Mouse (Mus musculus) liver, embryonic 14.5 days (tissue): ENCODE measurements around the gene Dcun1d3. TPM values are rescaled to one million over a fixed set of nuclear protein-coding genes. Genes with fewer than 3 reads are reported as not detected.

ENCODE experiments used
- ATAC-seq: fragments of 200-750 bp; cut with Nextera tagmentation; 2 replicates; pipeline ENCODE4 v1.8.0; 2017; ENCODE audit warnings: moderate number of reproducible peaks, mild to moderate bottlenecking, moderate library complexity; ENCODE audit not compliant: insufficient read depth
- DNase-seq, 3 experiments: peaks; one replicate each; pipeline ENCODE4 v3.0.0-alpha.2; 2012 to 2013; ENCODE audit warnings: low read depth in 3 of 3, low spot score in 3 of 3
- H3K27ac ChIP-seq: fragments of 300-500 bp; sonication (generic); 2 replicates; pipeline ENCODE4 v1.5.1; 2014; ENCODE audit warnings: moderate library complexity, mild to moderate bottlenecking, control low read depth, inconsistent platforms
- H3K27me3 ChIP-seq: fragments of 300-500 bp; sonication (generic); 2 replicates; pipeline ENCODE4 v1.6.1; 2014; ENCODE audit warnings: mild to moderate bottlenecking, low read length, moderate library complexity; ENCODE audit not compliant: control insufficient read depth, insufficient read depth
- H3K36me3 ChIP-seq: fragments of 300-500 bp; sonication (generic); replicated peaks from 2 replicates; pipeline ENCODE4 v1.6.1; 2014; ENCODE audit warnings: low read depth; ENCODE audit not compliant: control insufficient read depth, insufficient read depth
- H3K4me1 ChIP-seq, 2 experiments: fragments of 200-500 bp in 1 of 2; fragments of 300-500 bp in 1 of 2; sonication (generic) in 1 of 2; replicated peaks; 2 replicates each; pipeline ENCODE4 v1.6.1; 2012 to 2014; ENCODE audit warnings: antibody characterized with exemption in 1 of 2, inconsistent platforms in 1 of 2, low read length in 1 of 2; ENCODE audit not compliant: control insufficient read depth in 2 of 2, insufficient read depth in 2 of 2
- H3K4me2 ChIP-seq: fragments of 300-500 bp; sonication (generic); 2 replicates; pipeline ENCODE4 v1.6.1; 2014; ENCODE audit warnings: low read depth, mild to moderate bottlenecking, control low read depth, moderate library complexity
- H3K4me3 ChIP-seq, 2 experiments: fragments of 200-500 bp in 1 of 2; fragments of 300-500 bp in 1 of 2; sonication (generic) in 1 of 2; 2 replicates each; pipeline ENCODE4 v1.5.1; 2012 to 2014; ENCODE audit warnings: low read depth in 2 of 2, low read length in 2 of 2, mild to moderate bottlenecking in 2 of 2, control low read depth in 1 of 2, inconsistent platforms in 1 of 2, moderate library complexity in 1 of 2; ENCODE audit not compliant: insufficient read depth in 1 of 2
- H3K9ac ChIP-seq: fragments of 300-500 bp; sonication (generic); replicated peaks from 2 replicates; pipeline ENCODE4 v1.6.1; 2014; ENCODE audit warnings: mild to moderate bottlenecking, control low read depth, moderate library complexity
- H3K9me3 ChIP-seq: fragments of 300-500 bp; sonication (generic); 2 replicates; pipeline ENCODE4 v1.6.1; 2016; ENCODE audit warnings: low read length, mixed read lengths; ENCODE audit not compliant: control insufficient read depth
- CTCF ChIP-seq: IDR thresholded peaks from 2 replicates; pipeline ENCODE4 v1.5.1; 2016; ENCODE audit warnings: antibody characterized with exemption, low read depth, control low read depth
- EP300 ChIP-seq: IDR thresholded peaks from 2 replicates; pipeline ENCODE4 v1.6.1; 2016; ENCODE audit warnings: antibody characterized with exemption, low read depth
- WGBS: fragments of 180-500 bp; shearing (Covaris S2); extraction: QIAGEN DNeasy Blood & Tissue Kit; methylation state at CpG from one replicate; pipeline ENCODE4 v1.1.7; 2014; ENCODE audit not compliant: insufficient replicate concordance; 5-methylcytosine and 5-hydroxymethylcytosine counted together
- polyA plus RNA-seq, 2 experiments: library from polyadenylated mRNA; depleted of rRNA in 1 of 2; stranded (reverse) in 1 of 2; unstranded in 1 of 2; fragments of >200 nt; fragmentation: Nextera tagmentation in 1 of 2; extraction: Ambion mirVana in 1 of 2; gene quantifications; 2 replicates each; pipeline versions ENCODE4 v1.2.1 to v1.2.3; 2012 to 2014

The Dcun1d3 gene
- polyA plus RNA-seq, 2 experiments, result 0.87 to 1.2 TPM

- ATAC-seq (no peak), DNase-seq (no peak)
- no peaks in the 10 kb centered on the region for H3K36me3 ChIP-seq
- no peaks in the 10 kb centered on the region for H3K9me3 ChIP-seq
- H3K27me3 ChIP-seq, result no peaks in the 10 kb centered on the region
- no peak overlapping the region for H3K4me3 ChIP-seq
- WGBS, result 47% methylated on average over 2 of the region's 2 CpGs
- H3K27ac ChIP-seq, result no peak overlapping the region
- no peaks in the 10 kb centered on the region for H3K4me1 ChIP-seq
- no peak overlapping the region for H3K9ac ChIP-seq
- no peak for TF ChIP-seq EP300
- no peak for TF ChIP-seq CTCF
- H3K4me2 ChIP-seq, result no peak overlapping the region
Observed at GRCm38 (mm10) chr7:119873050-119873449, 23.0 kb downstream of the Dcun1d3 start.

GRCm38 (mm10) chr7:119872204-119872603, 23.9 kb downstream of the Dcun1d3 start:
- Histone ChIP-seq H3K36me3 (no peaks in the 10 kb centered on the region), H3K4me1 (no peaks in the 10 kb centered on the region), H3K27ac (no peak overlapping the region), H3K9ac (no peak overlapping the region), H3K4me2 (no peak overlapping the region), H3K4me3 (no peak overlapping the region), H3K9me3 (no peaks in the 10 kb centered on the region), H3K27me3 (no peaks in the 10 kb centered on the region)
- DNase-seq, result no peak
- no peak for ATAC-seq
- no peak for TF ChIP-seq CTCF
- TF ChIP-seq EP300, result no peak
- 81% methylated on average over 4 of the region's 4 CpGs for WGBS

GRCm38 (mm10) chr7:119866136-119866535, 30.0 kb downstream of the Dcun1d3 start:
- no peak overlapping the region for H3K27ac ChIP-seq
- TF ChIP-seq CTCF, result no peak
- TF ChIP-seq EP300, result no peak
- H3K4me2 ChIP-seq, result no peak overlapping the region
- H3K4me3 ChIP-seq, result no peak overlapping the region
- no peaks in the 10 kb centered on the region for H3K36me3 ChIP-seq
- WGBS, result 63% methylated on average over 1 of the region's 1 CpGs
- DNase-seq (no peak), ATAC-seq (no peak)
- H3K4me1 ChIP-seq, result peaks cover under 1 to 11% of the 10 kb centered on the region in 2 experiments
- no peaks in the 10 kb centered on the region for H3K27me3 ChIP-seq
- no peaks in the 10 kb centered on the region for H3K9me3 ChIP-seq
- H3K9ac ChIP-seq, result no peak overlapping the region

GRCm38 (mm10) chr7:119864500-119864899, 31.6 kb downstream of the Dcun1d3 start:
- ATAC-seq (peak; percentile 68; the same call in 1 of the 2 replicates), DNase-seq (no peak)
- Histone ChIP-seq H3K4me3 (no peak overlapping the region), H3K9ac (no peak overlapping the region), H3K4me1 (peaks cover 2 to 11% of the 10 kb centered on the region in 2 experiments), H3K36me3 (no peaks in the 10 kb centered on the region), H3K27ac (no peak overlapping the region), H3K9me3 (no peaks in the 10 kb centered on the region), H3K4me2 (no peak overlapping the region), H3K27me3 (no peaks in the 10 kb centered on the region)
- TF ChIP-seq CTCF, result no peak
- peak; percentile 52; the same call in 1 of the 2 replicates for TF ChIP-seq EP300
- WGBS, result 50% methylated on average over 5 of the region's 5 CpGs

- WGBS, result 41% methylated on average over 1 of the region's 1 CpGs
- no peak for TF ChIP-seq CTCF
- no peak for TF ChIP-seq EP300
- no peak for DNase-seq
- no peaks in the 10 kb centered on the region for H3K36me3 ChIP-seq
- H3K27ac ChIP-seq, result no peak overlapping the region
- no peak overlapping the region for H3K9ac ChIP-seq
- H3K4me2 ChIP-seq, result no peak overlapping the region
- no peak overlapping the region for H3K4me3 ChIP-seq
- H3K9me3 ChIP-seq, result no peaks in the 10 kb centered on the region
- no peak for ATAC-seq
- H3K4me1 ChIP-seq, result peaks cover 2 to 11% of the 10 kb centered on the region in 2 experiments
- H3K27me3 ChIP-seq, result no peaks in the 10 kb centered on the region
Observed at GRCm38 (mm10) chr7:119862167-119862566, 33.9 kb downstream of the Dcun1d3 start.
